Mouse (Mus musculus) cerebral cortex, adult 2 months (tissue): ENCODE data around the gene Ccdc152.

Experiments
- WGBS: fragments of 180-500 bp; shearing (Covaris S2); methylation state at CpG from one replicate; pipeline ENCODE4 v1.1.7; 2018; 5-methylcytosine and 5-hydroxymethylcytosine counted together

Ccdc152 gene

DNA sequence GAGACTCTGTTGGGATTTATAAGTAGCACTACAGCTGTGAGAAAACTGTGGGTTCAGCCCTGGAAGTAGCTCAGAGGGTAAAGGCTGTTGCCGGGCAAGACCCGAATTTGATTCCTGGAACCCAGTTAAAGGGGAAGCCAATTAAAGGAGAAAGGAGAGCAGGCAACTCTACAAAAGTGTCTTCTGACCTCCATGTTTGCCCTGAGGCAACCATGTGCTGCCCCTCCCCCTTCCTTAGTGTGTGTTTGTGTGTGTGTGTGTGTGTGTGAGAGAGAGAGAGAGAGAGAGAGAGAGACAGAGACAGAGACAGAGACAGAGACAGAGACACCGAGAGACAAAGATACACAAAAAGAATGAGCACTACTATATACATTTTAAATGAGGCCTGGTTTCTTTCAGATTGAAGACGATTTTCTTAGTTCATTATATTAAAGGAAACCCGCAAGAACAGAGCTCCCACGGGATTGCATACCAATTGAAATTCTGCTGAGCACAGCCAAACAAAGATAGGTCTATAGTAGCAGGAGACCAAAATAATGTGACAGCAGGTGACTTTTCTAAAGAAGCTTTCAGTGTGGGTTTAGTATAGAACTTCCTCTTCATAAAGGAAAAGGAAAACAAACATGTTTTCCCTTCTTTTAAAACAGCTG lies 33.2 kb downstream of the Ccdc152 start:
- WGBS: 23% methylated on average over 6 of the region's 6 CpGs

- 77% methylated on average over 4 of the region's 4 CpGs for WGBS
These were observed 33.8 kb downstream of the Ccdc152 start for GRCm38 (mm10) chr15:3269496-3269895.

GRCm38 (mm10) chr15:3268247-3268646 lies 35.1 kb downstream of the Ccdc152 start, which contains the start of gene Selenop:
Selenop (plus strand) TSS chr15:3268547.
- WGBS: 61% methylated on average over 6 of the region's 6 CpGs

DNA sequence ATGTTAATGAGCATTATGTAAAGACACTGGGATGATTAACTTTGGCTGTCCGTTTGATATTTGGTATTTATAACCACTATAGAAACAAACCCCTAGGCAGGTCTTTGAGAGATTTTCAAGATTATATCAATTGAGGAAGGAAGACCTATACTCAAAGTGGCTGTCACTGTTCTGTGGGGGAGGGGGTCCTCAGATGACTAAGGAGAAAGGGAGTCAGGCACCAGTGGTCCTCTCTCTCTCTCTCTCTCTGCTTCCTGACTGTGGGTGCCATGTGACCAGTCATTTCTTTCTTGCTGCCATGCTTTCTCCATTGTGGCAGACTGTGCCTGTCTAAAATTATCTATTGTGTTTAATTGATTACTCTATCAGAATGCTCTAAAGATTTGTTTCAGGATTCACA lies 38.5 kb downstream of the Ccdc152 start:
- 65% methylated on average over 1 of the region's 1 CpGs for WGBS

DNA sequence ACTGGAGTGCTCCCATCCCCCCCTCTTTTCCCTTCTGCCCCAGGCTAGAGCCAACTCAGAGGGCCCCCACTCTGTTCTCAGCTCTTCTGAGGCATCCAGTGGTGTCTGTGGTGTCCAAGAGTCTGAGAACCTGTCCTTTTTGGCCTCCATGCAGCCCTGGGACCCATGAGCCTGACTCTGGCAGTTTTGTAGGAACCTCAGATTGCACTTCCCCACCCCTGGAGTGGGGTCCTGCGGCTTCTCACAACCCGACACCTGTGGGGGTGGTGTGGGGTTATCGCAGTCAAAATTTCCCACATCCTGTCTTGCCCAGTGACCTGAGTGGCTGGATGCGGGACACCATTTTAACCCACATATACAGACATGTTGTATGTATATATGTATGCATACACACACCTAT lies 39.0 kb downstream of the Ccdc152 start:
- WGBS: 83% methylated on average over 4 of the region's 4 CpGs

- WGBS: 84% methylated on average over 3 of the region's 3 CpGs
These were observed 40.4 kb downstream of the Ccdc152 start for GRCm38 (mm10) chr15:3262883-3263282.

- 93% methylated on average over 4 of the region's 4 CpGs for WGBS
These were observed 43.0 kb downstream of the Ccdc152 start for GRCm38 (mm10) chr15:3260309-3260708.

DNA sequence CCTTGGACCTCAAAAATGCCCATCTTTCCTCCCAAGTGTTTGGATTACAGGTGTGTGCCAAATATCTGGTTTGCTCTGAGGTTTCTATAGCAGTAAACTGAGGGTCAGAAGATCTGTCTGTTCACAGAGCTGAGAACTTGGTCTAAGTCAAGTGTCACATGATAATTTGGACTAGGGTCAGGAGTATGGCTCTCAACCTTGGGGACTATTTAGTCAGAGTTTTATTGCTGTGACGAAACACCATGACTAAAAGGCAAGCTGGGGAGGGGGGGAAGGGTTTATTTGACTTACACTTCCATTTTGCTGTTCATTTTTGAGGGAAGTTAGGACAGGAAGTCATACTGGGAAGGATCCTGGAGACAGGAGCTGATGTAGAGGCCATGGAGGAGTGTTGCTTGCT lies 44.3 kb downstream of the Ccdc152 start:
- 97% methylated on average over 1 of the region's 1 CpGs for WGBS

GRCm38 (mm10) chr15:3251031-3251717 lies 52.2 kb downstream of the Ccdc152 start:
- 87% methylated on average over 3 of the region's 3 CpGs for WGBS

DNA sequence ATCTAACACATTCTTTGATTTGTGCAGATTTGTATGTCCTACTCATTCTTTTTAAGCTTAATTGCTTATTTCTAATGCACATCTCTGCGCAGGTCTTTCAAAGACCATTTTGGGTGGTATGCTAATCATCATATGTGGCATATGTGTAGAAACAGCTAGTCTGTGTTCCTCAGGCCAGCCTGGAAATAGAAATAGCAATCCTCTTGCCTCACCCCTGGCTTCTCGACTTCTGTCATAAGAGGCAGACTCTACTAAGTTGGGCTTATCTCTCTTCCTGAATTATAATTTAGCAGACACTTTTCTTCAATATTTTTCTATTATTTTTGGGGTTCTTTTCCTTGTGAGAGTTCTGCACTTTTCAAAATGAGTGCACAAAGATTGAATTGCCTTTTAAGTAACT lies 52.7 kb downstream of the Ccdc152 start:
- WGBS: 87% methylated on average over 2 of the region's 2 CpGs

GRCm38 (mm10) chr15:3245036-3245435 lies 58.3 kb downstream of the Ccdc152 start:
- WGBS: 84% methylated on average over 10 of the region's 10 CpGs

DNA sequence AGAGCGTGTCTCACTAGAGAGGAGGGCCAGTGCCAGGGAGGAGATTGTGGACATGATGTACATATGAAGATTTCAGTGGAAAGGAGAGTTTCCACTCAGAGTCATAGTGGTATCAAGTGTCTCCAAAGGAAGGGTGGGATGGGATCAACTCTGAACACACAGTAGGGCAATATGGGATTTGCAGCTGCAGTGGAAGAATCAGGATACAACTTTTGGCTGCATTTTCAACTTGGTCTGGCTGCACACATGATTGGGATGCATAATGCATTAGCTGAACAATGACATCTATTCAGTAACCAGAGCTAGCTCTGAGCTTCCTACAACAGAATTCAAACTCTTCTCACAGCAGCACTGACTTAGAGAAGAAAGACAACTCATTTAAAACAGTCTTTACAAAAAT lies 65.4 kb downstream of the Ccdc152 start:
- 68% methylated on average over 1 of the region's 1 CpGs for WGBS

GRCm38 (mm10) chr15:3236338-3236737 lies 67.0 kb downstream of the Ccdc152 start:
- WGBS: 97% methylated on average over 2 of the region's 2 CpGs

GRCm38 (mm10) chr15:3233837-3234551 lies 69.3 kb downstream of the Ccdc152 start:
- 83% methylated on average over 3 of the region's 3 CpGs for WGBS

- 58% methylated on average over 9 of the region's 9 CpGs for WGBS
These were observed 71.0 kb downstream of the Ccdc152 start for GRCm38 (mm10) chr15:3232168-3232835.

- WGBS: 90% methylated on average over 4 of the region's 4 CpGs
These were observed 72.3 kb downstream of the Ccdc152 start for GRCm38 (mm10) chr15:3231004-3231403.
